Mouse (Mus musculus) G1E (cell line): Measurements from ENCODE around the gene Mlycd.
"Not testable (repeated sequence)": the region's sequence is repeated elsewhere in the genome, so short reads cannot be mapped to it uniquely, and the experiment has no call there.

Source experiments
- CTCF ChIP-seq: IDR thresholded peaks from 2 replicates; pipeline ENCODE4 v1.5.1; 2012; ENCODE audit warnings: low read depth, low read length, inconsistent platforms, mixed read lengths
- GATA1 ChIP-seq: IDR thresholded peaks from 2 replicates; pipeline ENCODE4 v1.6.1; 2012; ENCODE audit warnings: borderline replicate concordance, low read length, inconsistent platforms, mixed read lengths
- GATA2 ChIP-seq: IDR thresholded peaks from 2 replicates; pipeline ENCODE4 v1.6.1; 2012; ENCODE audit warnings: low read depth, low read length, inconsistent platforms, borderline replicate concordance
- POLR2AphosphoS5 ChIP-seq: IDR thresholded peaks from 2 replicates; pipeline ENCODE4 v1.6.1; 2012; ENCODE audit warnings: low read depth, low read length, inconsistent platforms; ENCODE audit not compliant: insufficient replicate concordance

DNA sequence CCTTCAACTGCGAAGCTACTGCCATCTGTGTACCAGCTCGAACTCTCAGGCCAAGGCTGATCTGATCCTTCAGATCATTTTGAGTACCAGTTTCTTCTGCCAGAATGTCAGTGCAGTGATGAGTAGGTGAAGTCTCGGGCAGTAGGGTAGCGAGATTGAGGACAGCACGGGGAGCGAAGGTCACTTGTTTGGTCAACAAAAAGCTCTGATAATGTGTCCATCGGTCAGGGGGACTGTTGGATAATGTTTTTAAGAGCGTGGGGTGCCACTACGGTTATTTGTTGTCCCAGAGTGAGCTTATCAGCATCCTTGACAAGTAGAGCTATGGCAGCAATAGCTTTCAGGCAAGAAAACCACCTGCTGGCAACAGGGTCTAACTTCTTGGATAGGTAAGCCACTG is 20.0 kb upstream of the Mlycd start:
- TF ChIP-seq CTCF, GATA1, POLR2AphosphoS5, GATA2: not testable (repeated sequence)
